In the genomic region with DNA sequence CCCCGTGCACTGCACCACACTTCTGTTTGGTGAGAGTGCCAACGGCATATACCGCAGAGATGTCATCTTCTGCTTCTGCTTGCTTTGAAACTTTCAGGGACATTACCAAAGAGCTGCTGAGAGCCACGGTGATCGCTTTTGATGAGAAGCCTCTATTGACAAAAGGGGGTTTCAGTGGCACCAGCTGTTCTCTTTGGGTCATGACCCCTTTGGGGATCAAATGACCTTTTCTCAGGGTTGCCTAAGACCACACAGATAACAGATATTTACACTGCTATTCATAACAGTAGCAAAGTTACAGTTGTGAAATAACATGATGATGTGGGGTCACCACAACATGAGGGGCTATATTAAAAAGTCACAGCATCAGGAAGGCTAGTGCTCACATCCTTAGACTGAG, we compare ENCODE assay signal across 30 mouse cellular contexts. TPM values are rescaled to one million over a fixed set of nuclear protein-coding genes. Genes with fewer than 3 reads are reported as not detected.
DNase-seq lines count a peak whose midpoint lies in the region; ATAC-seq and TF ChIP-seq lines count a peak whose summit lies in the region.
"Had no signal": no experiment of that assay in that cellular context is flagged by ENCODE, and none has a peak within 500 bp of the region (broad histone marks: within the 10 kb centered on the region; RNA-seq: fewer than 3 reads in every experiment).

No protein-coding gene starts in this region.

- no peak for TF ChIP-seq EP300 in liver, postnatal 0 days (IDR thresholded peaks at IDR 0.05; ENCODE audit: low read depth)

- DNase-seq in embryo, embryonic 10.5 days (ENCODE audit: low spot score), result peak; percentile 44
- no peak for DNase-seq in embryonic facial prominence, embryonic 10.5 days (ENCODE audit: low spot score)
- DNase-seq in liver, postnatal 0 days, result no peak
- DNase-seq in kidney, postnatal 14 days, result no peak
- DNase-seq in left cerebral cortex, adult 9 months (ENCODE audit: low spot score in 2 of 2), result no peak
- DNase-seq in right cerebral cortex, postnatal 4 days, result no peak
- DNase-seq: adrenal gland, postnatal 25 days; cerebellum, adult 18-20 months; cerebellum, postnatal 10 days; gastrocnemius, adult 2 months; gastrocnemius, postnatal 36 days; heart, postnatal 10 days; kidney, adult 18-20 months; kidney, postnatal 36 days; lung, adult 2 months; lung, postnatal 10 days; right cerebral cortex, adult 18-20 months; thymus, adult 2 months; thymus, postnatal 4 days had no signal

- H3K27me3 ChIP-seq in embryonic facial prominence, embryonic 10.5 days (replicated peaks; ENCODE audit: low read depth, poor library complexity, severe bottlenecking), result no peaks in the 10 kb centered on the region
- no peaks in the 10 kb centered on the region for H3K27me3 ChIP-seq in liver, embryonic 12.5 days (replicated peaks)
- H3K27me3 ChIP-seq in liver, postnatal 0 days (ENCODE audit: insufficient read depth, low read length), result no peaks in the 10 kb centered on the region
- H3K27me3 ChIP-seq: embryonic facial prominence, embryonic 13.5 days; heart, embryonic 13.5 days; kidney, embryonic 15.5 days; neural tube, embryonic 12.5 days had no signal

- H3K4me3 ChIP-seq in embryonic facial prominence, embryonic 10.5 days, result no peak overlapping the region
- H3K4me3 ChIP-seq in liver, embryonic 12.5 days, result no peak overlapping the region
- H3K4me3 ChIP-seq in liver, postnatal 0 days (ENCODE audit: low read depth, low read length), result no peak overlapping the region
- H3K4me3 ChIP-seq: embryonic facial prominence, embryonic 13.5 days; forebrain, embryonic 10.5 days; gastrocnemius, adult 2 months; heart, embryonic 13.5 days; kidney, embryonic 15.5 days; layer of hippocampus, adult 2 months; myocyte; neural tube, embryonic 12.5 days had no signal

- H3K4me2 ChIP-seq in liver, embryonic 12.5 days, result no peak overlapping the region
- H3K4me2 ChIP-seq in liver, postnatal 0 days (ENCODE audit: low read depth, low read length), result 0 out of 2 replicates have a peak overlapping the region, but pooled peaks have one; percentile 14
- H3K4me2 ChIP-seq: embryonic facial prominence, embryonic 13.5 days; heart, embryonic 13.5 days; kidney, embryonic 15.5 days; midbrain, embryonic 11.5 days; neural tube, embryonic 12.5 days had no signal

- no peak for TF ChIP-seq CTCF in liver, postnatal 0 days (IDR thresholded peaks at IDR 0.05; ENCODE audit: low read depth)

- no peak overlapping the region for H3K9ac ChIP-seq in liver, embryonic 12.5 days
- H3K9ac ChIP-seq in liver, postnatal 0 days (replicated peaks), result no peak overlapping the region
- H3K9ac ChIP-seq: embryonic facial prominence, embryonic 13.5 days; heart, embryonic 13.5 days; kidney, embryonic 15.5 days; neural tube, embryonic 12.5 days had no signal

- H3K4me1 ChIP-seq in embryonic facial prominence, embryonic 10.5 days, result peaks cover 29% of the 10 kb centered on the region
- H3K4me1 ChIP-seq in liver, embryonic 12.5 days, result no peaks in the 10 kb centered on the region
- no peaks in the 10 kb centered on the region for H3K4me1 ChIP-seq in liver, postnatal 0 days (ENCODE audit: insufficient read depth)
- H3K4me1 ChIP-seq: heart, embryonic 13.5 days; kidney, embryonic 15.5 days; neural tube, embryonic 12.5 days had no signal

- H3K36me3 ChIP-seq in embryonic facial prominence, embryonic 10.5 days (replicated peaks), result no peaks in the 10 kb centered on the region
- no peaks in the 10 kb centered on the region for H3K36me3 ChIP-seq in liver, embryonic 12.5 days
- no peaks in the 10 kb centered on the region for H3K36me3 ChIP-seq in liver, postnatal 0 days (replicated peaks; ENCODE audit: insufficient read depth, low read length)
- H3K36me3 ChIP-seq: embryonic facial prominence, embryonic 13.5 days; forebrain, embryonic 10.5 days; heart, embryonic 13.5 days; kidney, embryonic 15.5 days; neural tube, embryonic 12.5 days had no signal

- peak; percentile 68 for ATAC-seq in liver, embryonic 12.5 days
- ATAC-seq in liver, postnatal 0 days, result peak; percentile 33; the same call in 1 of the 2 replicates
- ATAC-seq: forebrain, embryonic 16.5 days; hindbrain, embryonic 16.5 days had no signal

- WGBS in embryonic facial prominence, embryonic 10.5 days, result 32% methylated on average over 5 of the region's 5 CpGs
- 72% methylated on average over 5 of the region's 5 CpGs for WGBS in liver, embryonic 12.5 days (ENCODE audit: insufficient replicate concordance)
- 56% methylated on average over 5 of the region's 5 CpGs for WGBS in liver, postnatal 0 days (ENCODE audit: insufficient replicate concordance)

- no peaks in the 10 kb centered on the region for H3K9me3 ChIP-seq in embryonic facial prominence, embryonic 10.5 days
- no peaks in the 10 kb centered on the region for H3K9me3 ChIP-seq in liver, embryonic 12.5 days (replicated peaks)
- no peaks in the 10 kb centered on the region for H3K9me3 ChIP-seq in liver, postnatal 0 days (ENCODE audit: low read length)
- H3K9me3 ChIP-seq: embryonic facial prominence, embryonic 13.5 days; forebrain, embryonic 10.5 days; heart, embryonic 13.5 days; kidney, embryonic 15.5 days; neural tube, embryonic 12.5 days had no signal

- peak overlapping the region; percentile 70 for H3K27ac ChIP-seq in embryonic facial prominence, embryonic 10.5 days (replicated peaks)
- H3K27ac ChIP-seq in liver, embryonic 12.5 days, result no peak overlapping the region
- no peak overlapping the region for H3K27ac ChIP-seq in liver, postnatal 0 days (ENCODE audit: low read depth)
- H3K27ac ChIP-seq: embryonic facial prominence, embryonic 13.5 days; gastrocnemius, adult 2 months; heart, embryonic 13.5 days; kidney, embryonic 15.5 days; layer of hippocampus, adult 2 months; neural tube, embryonic 12.5 days had no signal

RNA-seq across cellular contexts. Expression of gene Ppp1r9a, which starts 51.7 kb away (rescaled TPM):
- polyA plus RNA-seq in embryonic facial prominence, embryonic 10.5 days (2016; fragmentation: Nextera tagmentation; extraction: Ambion mirVana), result 15.3 and 17.8 TPM in 2 replicates
- polyA plus RNA-seq in liver, embryonic 12.5 days (2016; fragmentation: Nextera tagmentation; extraction: Ambion mirVana), result 7.7 and 9.1 TPM in 2 replicates
- polyA plus RNA-seq in liver, postnatal 0 days (2015; fragmentation: Nextera tagmentation; extraction: Ambion mirVana), result 2.4 and 2.5 TPM in 2 replicates
